In genomic region chr1:57450241-57450640, GRCm38 (mm10) we compare ENCODE assay signal across 24 mouse cellular contexts. TPM values are rescaled to one million over a fixed set of nuclear protein-coding genes. Genes with fewer than 3 reads are reported as not detected.
A peak's percentile ranks its signal among the peaks of the same experiment; 100 is the strongest.
DNase-seq lines count a peak whose midpoint lies in the region; ATAC-seq and TF ChIP-seq lines count a peak whose summit lies in the region.
"Had no signal": no experiment of that assay in that cellular context is flagged by ENCODE, and none has a peak within 500 bp of the region (broad histone marks: within the 10 kb centered on the region; RNA-seq: fewer than 3 reads in every experiment).

No protein-coding gene starts in this region.

- no peaks in the 10 kb centered on the region for H3K4me1 ChIP-seq in forebrain, embryonic 16.5 days (replicated peaks; ENCODE audit: control insufficient read depth, insufficient read depth, low read length)
- H3K4me1 ChIP-seq in forebrain, postnatal 0 days (ENCODE audit: insufficient read depth): no peaks in the 10 kb centered on the region

- no peak for TF ChIP-seq CTCF in forebrain, postnatal 0 days (IDR thresholded peaks at IDR 0.05; ENCODE audit: low read depth)

- H3K36me3 ChIP-seq in forebrain, embryonic 16.5 days (ENCODE audit: control insufficient read depth, insufficient read depth): no peaks in the 10 kb centered on the region
- no peaks in the 10 kb centered on the region for H3K36me3 ChIP-seq in forebrain, postnatal 0 days (ENCODE audit: insufficient read depth)
- H3K36me3 ChIP-seq: G1E had no signal

- no peaks in the 10 kb centered on the region for H3K27me3 ChIP-seq in forebrain, embryonic 16.5 days (replicated peaks; ENCODE audit: control insufficient read depth, insufficient read depth, low read length)
- no peaks in the 10 kb centered on the region for H3K27me3 ChIP-seq in forebrain, postnatal 0 days (ENCODE audit: insufficient read depth, low read length)
- H3K27me3 ChIP-seq: CH12.LX, Patski had no signal

- ATAC-seq in forebrain, embryonic 16.5 days: no peak
- no peak for ATAC-seq in forebrain, postnatal 0 days
- ATAC-seq: activated CD4-positive, CD25-positive, alpha-beta regulatory T cell, adult 4 months; CD4-positive, CD25-positive, alpha-beta regulatory T cell, adult 4 months; Patski had no signal

- no peak overlapping the region for H3K4me3 ChIP-seq in forebrain, embryonic 16.5 days (replicated peaks; ENCODE audit: low read length)
- no peak overlapping the region for H3K4me3 ChIP-seq in forebrain, postnatal 0 days (ENCODE audit: low read depth, low read length)

- no peak overlapping the region for H3K9ac ChIP-seq in forebrain, embryonic 16.5 days (replicated peaks; ENCODE audit: low read depth, low read length)
- no peak overlapping the region for H3K9ac ChIP-seq in forebrain, postnatal 0 days

- no peak overlapping the region for H3K4me2 ChIP-seq in forebrain, embryonic 16.5 days (ENCODE audit: low read length)
- no peak overlapping the region for H3K4me2 ChIP-seq in forebrain, postnatal 0 days (ENCODE audit: low read depth)

- no peaks in the 10 kb centered on the region for H3K9me3 ChIP-seq in forebrain, embryonic 16.5 days (ENCODE audit: control insufficient read depth, low read length)
- H3K9me3 ChIP-seq in forebrain, postnatal 0 days (ENCODE audit: low read length): no peaks in the 10 kb centered on the region
- H3K9me3 ChIP-seq: G1E had no signal

- H3K27ac ChIP-seq in forebrain, embryonic 16.5 days (ENCODE audit: low read length): no peak overlapping the region
- no peak overlapping the region for H3K27ac ChIP-seq in forebrain, postnatal 0 days (ENCODE audit: low read depth, low read length)

- WGBS in forebrain, embryonic 16.5 days: 92% methylated on average over 1 of the region's 1 CpGs
- 96% methylated on average over 1 of the region's 1 CpGs for WGBS in forebrain, postnatal 0 days

- DNase-seq in 3T3-L1 (ENCODE audit: low read depth, low spot score): peak; percentile 64
- DNase-seq in NIH3T3 (ENCODE audit: low read depth): peak; percentile 50
- DNase-seq in brain, adult 2 months (ENCODE audit: low read depth, low spot score): peak; percentile 44
- DNase-seq in left cerebral cortex, adult 18-20 months (ENCODE audit: low spot score in 2 of 2): no peak
- DNase-seq in forebrain, postnatal 0 days: no peak
- DNase-seq: adrenal gland, adult 2 months; adrenal gland, adult 8-10 months; adrenal gland, postnatal 10 days; adrenal gland, postnatal 14 days; adrenal gland, postnatal 25 days; adrenal gland, postnatal 36 days; B cell, adult 2 months; cerebellum, adult 11 months; cerebellum, adult 11-12 months; cerebellum, adult 18-20 months; cerebellum, adult 2 months; cerebellum, adult 8-10 months; cerebellum, adult 9-10 months had no signal

RNA-seq across cellular contexts. Expression of gene Tyw5, which starts 43.3 kb away (rescaled TPM):
- polyA plus RNA-seq in forebrain, embryonic 16.5 days (2015; fragmentation: Nextera tagmentation; extraction: Ambion mirVana): 24.3 and 25.4 TPM in 2 replicates
- total RNA-seq in left cerebral cortex, adult 18-20 months (2021): 10 to 100 TPM; 18.2 to 23.1 TPM
- total RNA-seq in forebrain, postnatal 0 days (2014; rRNA removed): 21.8 and 35.5 TPM in 2 replicates
- 28.6 and 29.6 TPM in 2 replicates for polyA plus RNA-seq in forebrain, postnatal 0 days (2015; fragmentation: Nextera tagmentation; extraction: Ambion mirVana)

RNA-seq across cellular contexts. Expression of gene Maip1, which starts 44.1 kb away (rescaled TPM):
- polyA plus RNA-seq in forebrain, embryonic 16.5 days (2015; fragmentation: Nextera tagmentation; extraction: Ambion mirVana): 17.7 and 18.8 TPM in 2 replicates
- total RNA-seq in left cerebral cortex, adult 18-20 months (2021): 10 to 100 TPM; 11.6 to 11.9 TPM
- 12.0 and 14.4 TPM in 2 replicates for total RNA-seq in forebrain, postnatal 0 days (2014; rRNA removed)
- polyA plus RNA-seq in forebrain, postnatal 0 days (2015; fragmentation: Nextera tagmentation; extraction: Ambion mirVana): 19.9 and 22.6 TPM in 2 replicates

Comparison
In these comparisons a context has a peak if more than half of its experiments do, and no peak if none do; other contexts are left out.
1. DNase-seq: peak in 3T3-L1 (single experiment), NIH3T3 (single experiment) and brain, adult 2 months (single experiment); none in left cerebral cortex, adult 18-20 months (0 of 2) and forebrain, postnatal 0 days (single experiment).